Mouse (Mus musculus): Measurements from ENCODE around the gene Lhfp. TPM values are rescaled to one million over a fixed set of nuclear protein-coding genes. Genes with fewer than 3 reads are reported as not detected.

The Lhfp gene
- polyA plus RNA-seq, 1 experiment, result 1.0 TPM

- H3K4me3 ChIP-seq (ENCODE audit: insufficient read depth, low read length), result no peak overlapping the region
- no peak for TF ChIP-seq POLR2A (IDR thresholded peaks at IDR 0.05; ENCODE audit: borderline replicate concordance, low read depth, low read length)
- no peak for TF ChIP-seq CTCF (IDR thresholded peaks at IDR 0.05; ENCODE audit: low read depth, low read length)
Measured at GRCm38 (mm10) chr3:53203656-53204055, 162.3 kb downstream of the Lhfp start.

GRCm38 (mm10) chr3:53204348-53204984, 163.1 kb downstream of the Lhfp start:
- TF ChIP-seq POLR2A (IDR thresholded peaks at IDR 0.05; ENCODE audit: borderline replicate concordance, low read depth, low read length), result no peak
- TF ChIP-seq CTCF (IDR thresholded peaks at IDR 0.05; ENCODE audit: low read depth, low read length), result no peak
- no peak overlapping the region for H3K4me3 ChIP-seq (ENCODE audit: insufficient read depth, low read length)
- H3K27ac ChIP-seq (ENCODE audit: insufficient read depth, low read depth, low read length), result no peak overlapping the region

More at GRCm38 (mm10) chr3:53203656-53204055, 162.3 kb downstream of the Lhfp start:
- H3K27ac ChIP-seq (ENCODE audit: insufficient read depth, low read depth, low read length), result no peak overlapping the region
- no peaks in the 10 kb centered on the region for H3K4me1 ChIP-seq (ENCODE audit: control insufficient read depth, insufficient read depth, low read length)

GRCm38 (mm10) chr3:53204985-53205365, 163.6 kb downstream of the Lhfp start:
- Histone ChIP-seq H3K27ac (ENCODE audit: insufficient read depth, low read depth, low read length) (no peak overlapping the region), H3K4me1 (ENCODE audit: control insufficient read depth, insufficient read depth, low read length) (no peaks in the 10 kb centered on the region), H3K4me3 (ENCODE audit: insufficient read depth, low read length) (no peak overlapping the region)
- TF ChIP-seq POLR2A (IDR thresholded peaks at IDR 0.05; ENCODE audit: borderline replicate concordance, low read depth, low read length) (no peak), CTCF (IDR thresholded peaks at IDR 0.05; ENCODE audit: low read depth, low read length) (no peak)

More at GRCm38 (mm10) chr3:53204348-53204984, 163.1 kb downstream of the Lhfp start:
- H3K4me1 ChIP-seq (ENCODE audit: control insufficient read depth, insufficient read depth, low read length), result no peaks in the 10 kb centered on the region

GRCm38 (mm10) chr3:53205706-53206105, 164.4 kb downstream of the Lhfp start:
- no peak for TF ChIP-seq CTCF (IDR thresholded peaks at IDR 0.05; ENCODE audit: low read depth, low read length)
- TF ChIP-seq POLR2A (IDR thresholded peaks at IDR 0.05; ENCODE audit: borderline replicate concordance, low read depth, low read length), result no peak
- no peaks in the 10 kb centered on the region for H3K4me1 ChIP-seq (ENCODE audit: control insufficient read depth, insufficient read depth, low read length)
- H3K27ac ChIP-seq (ENCODE audit: insufficient read depth, low read depth, low read length), result no peak overlapping the region

GRCm38 (mm10) chr3:53206509-53207224, 165.3 kb downstream of the Lhfp start:
- TF ChIP-seq POLR2A (IDR thresholded peaks at IDR 0.05; ENCODE audit: borderline replicate concordance, low read depth, low read length) (no peak), CTCF (IDR thresholded peaks at IDR 0.05; ENCODE audit: low read depth, low read length) (no peak)
- H3K4me3 ChIP-seq (ENCODE audit: insufficient read depth, low read length), result no peak overlapping the region
- no peak overlapping the region for H3K27ac ChIP-seq (ENCODE audit: insufficient read depth, low read depth, low read length)
- no peaks in the 10 kb centered on the region for H3K4me1 ChIP-seq (ENCODE audit: control insufficient read depth, insufficient read depth, low read length)

More at GRCm38 (mm10) chr3:53205706-53206105, 164.4 kb downstream of the Lhfp start:
- H3K4me3 ChIP-seq (ENCODE audit: insufficient read depth, low read length), result no peak overlapping the region

GRCm38 (mm10) chr3:53207225-53207528, 165.8 kb downstream of the Lhfp start:
- H3K4me1 ChIP-seq (ENCODE audit: control insufficient read depth, insufficient read depth, low read length), result no peaks in the 10 kb centered on the region
- no peak overlapping the region for H3K4me3 ChIP-seq (ENCODE audit: insufficient read depth, low read length)
- H3K27ac ChIP-seq (ENCODE audit: insufficient read depth, low read depth, low read length), result no peak overlapping the region
- TF ChIP-seq CTCF (IDR thresholded peaks at IDR 0.05; ENCODE audit: low read depth, low read length) (no peak), POLR2A (IDR thresholded peaks at IDR 0.05; ENCODE audit: borderline replicate concordance, low read depth, low read length) (no peak)

GRCm38 (mm10) chr3:53210691-53211526, 169.6 kb downstream of the Lhfp start:
- Histone ChIP-seq H3K4me3 (ENCODE audit: insufficient read depth, low read length) (no peak overlapping the region), H3K27ac (ENCODE audit: insufficient read depth, low read depth, low read length) (no peak overlapping the region), H3K4me1 (ENCODE audit: control insufficient read depth, insufficient read depth, low read length) (no peaks in the 10 kb centered on the region)
- TF ChIP-seq CTCF (IDR thresholded peaks at IDR 0.05; ENCODE audit: low read depth, low read length) (no peak), POLR2A (IDR thresholded peaks at IDR 0.05; ENCODE audit: borderline replicate concordance, low read depth, low read length) (no peak)

- Histone ChIP-seq H3K4me1 (ENCODE audit: control insufficient read depth, insufficient read depth, low read length) (no peaks in the 10 kb centered on the region), H3K27ac (ENCODE audit: insufficient read depth, low read depth, low read length) (no peak overlapping the region), H3K4me3 (ENCODE audit: insufficient read depth, low read length) (no peak overlapping the region)
- TF ChIP-seq POLR2A (IDR thresholded peaks at IDR 0.05; ENCODE audit: borderline replicate concordance, low read depth, low read length), result no peak
- TF ChIP-seq CTCF (IDR thresholded peaks at IDR 0.05; ENCODE audit: low read depth, low read length), result no peak
Measured at GRCm38 (mm10) chr3:53212599-53212998, 171.3 kb downstream of the Lhfp start.

- no peaks in the 10 kb centered on the region for H3K4me1 ChIP-seq (ENCODE audit: control insufficient read depth, insufficient read depth, low read length)
Measured at GRCm38 (mm10) chr3:53213346-53213745, 172.0 kb downstream of the Lhfp start.

More at GRCm38 (mm10) chr3:53213346-53213745, 172.0 kb downstream of the Lhfp start:
- Histone ChIP-seq H3K4me3 (ENCODE audit: insufficient read depth, low read length) (no peak overlapping the region), H3K27ac (ENCODE audit: insufficient read depth, low read depth, low read length) (no peak overlapping the region)
- TF ChIP-seq POLR2A (IDR thresholded peaks at IDR 0.05; ENCODE audit: borderline replicate concordance, low read depth, low read length), result no peak
- no peak for TF ChIP-seq CTCF (IDR thresholded peaks at IDR 0.05; ENCODE audit: low read depth, low read length)
